ENCODE assay signal across 14 mouse cellular contexts in genomic region chr4:131060706-131061105, GRCm38 (mm10).
DNase-seq lines count a peak whose midpoint lies in the region; ATAC-seq and TF ChIP-seq lines count a peak whose summit lies in the region.
"Had no signal": no experiment of that assay in that cellular context is flagged by ENCODE, and none has a peak within 500 bp of the region (broad histone marks: within the 10 kb centered on the region; RNA-seq: fewer than 3 reads in every experiment).

No protein-coding gene starts in this region.

- H3K27ac ChIP-seq in forebrain, embryonic 10.5 days: peak overlapping the region; percentile 67
- H3K27ac ChIP-seq in forebrain, postnatal 0 days (ENCODE audit: low read depth, low read length): no peak overlapping the region
- H3K27ac ChIP-seq in hindbrain, embryonic 13.5 days: no peak overlapping the region
- H3K27ac ChIP-seq in midbrain, postnatal 0 days (ENCODE audit: low read depth, low read length): no peak overlapping the region
- H3K27ac ChIP-seq: left cerebral cortex, adult 2 months had no signal

- WGBS in forebrain, embryonic 10.5 days: 19% methylated on average over 2 of the region's 2 CpGs
- 16% methylated on average over 2 of the region's 2 CpGs for WGBS in forebrain, postnatal 0 days
- 5% methylated on average over 2 of the region's 2 CpGs for WGBS in hindbrain, embryonic 13.5 days
- WGBS in midbrain, postnatal 0 days: 14% methylated on average over 2 of the region's 2 CpGs

- H3K9me3 ChIP-seq in forebrain, embryonic 10.5 days: no peaks in the 10 kb centered on the region
- H3K9me3 ChIP-seq in forebrain, postnatal 0 days (ENCODE audit: low read length): no peaks in the 10 kb centered on the region
- H3K9me3 ChIP-seq in hindbrain, embryonic 13.5 days: no peaks in the 10 kb centered on the region
- no peaks in the 10 kb centered on the region for H3K9me3 ChIP-seq in midbrain, postnatal 0 days (ENCODE audit: low read length)
- H3K9me3 ChIP-seq: megakaryocyte, embryonic 14.5 days had no signal

- no peak overlapping the region for H3K9ac ChIP-seq in forebrain, postnatal 0 days
- no peak overlapping the region for H3K9ac ChIP-seq in hindbrain, embryonic 13.5 days
- no peak overlapping the region for H3K9ac ChIP-seq in midbrain, postnatal 0 days (replicated peaks; ENCODE audit: low read length, poor library complexity, severe bottlenecking)
- H3K9ac ChIP-seq: liver, postnatal 0 days had no signal

- intact Hi-C loops in heart, postnatal 14 days (cut with DNase I): no loop called here

- no peak for TF ChIP-seq CTCF in forebrain, postnatal 0 days (IDR thresholded peaks at IDR 0.05; ENCODE audit: low read depth)
- TF ChIP-seq CTCF in midbrain, postnatal 0 days (IDR thresholded peaks at IDR 0.05): no peak

- H3K4me2 ChIP-seq in forebrain, postnatal 0 days (ENCODE audit: low read depth): no peak overlapping the region
- H3K4me2 ChIP-seq in hindbrain, embryonic 13.5 days: no peak overlapping the region
- H3K4me2 ChIP-seq in midbrain, postnatal 0 days (ENCODE audit: low read depth, low read length, poor library complexity, severe bottlenecking): no peak overlapping the region

- H3K36me3 ChIP-seq in forebrain, embryonic 10.5 days (replicated peaks): no peaks in the 10 kb centered on the region
- no peaks in the 10 kb centered on the region for H3K36me3 ChIP-seq in forebrain, postnatal 0 days (ENCODE audit: insufficient read depth)
- H3K36me3 ChIP-seq in hindbrain, embryonic 13.5 days: no peaks in the 10 kb centered on the region
- no peaks in the 10 kb centered on the region for H3K36me3 ChIP-seq in midbrain, postnatal 0 days (ENCODE audit: insufficient read depth, low read length)

- peaks cover 41% of the 10 kb centered on the region for H3K4me1 ChIP-seq in forebrain, embryonic 10.5 days
- no peaks in the 10 kb centered on the region for H3K4me1 ChIP-seq in forebrain, postnatal 0 days (ENCODE audit: insufficient read depth)
- peaks cover 26% of the 10 kb centered on the region for H3K4me1 ChIP-seq in hindbrain, embryonic 13.5 days (replicated peaks)
- H3K4me1 ChIP-seq in midbrain, postnatal 0 days (ENCODE audit: insufficient read depth, low read length): no peaks in the 10 kb centered on the region
- H3K4me1 ChIP-seq: megakaryocyte, embryonic 14.5 days had no signal

- peaks cover 19% of the 10 kb centered on the region; the same call in 1 of the 2 replicates for H3K27me3 ChIP-seq in forebrain, embryonic 10.5 days (ENCODE audit: poor library complexity, severe bottlenecking)
- H3K27me3 ChIP-seq in forebrain, postnatal 0 days (ENCODE audit: insufficient read depth, low read length): no peaks in the 10 kb centered on the region
- peaks cover 24% of the 10 kb centered on the region; the same call in 1 of the 2 replicates for H3K27me3 ChIP-seq in hindbrain, embryonic 13.5 days
- H3K27me3 ChIP-seq in midbrain, postnatal 0 days (ENCODE audit: insufficient read depth, low read length): no peaks in the 10 kb centered on the region

- ATAC-seq in forebrain, postnatal 0 days: no peak
- peak; percentile 28; the same call in 1 of the 2 replicates for ATAC-seq in hindbrain, embryonic 13.5 days (ENCODE audit: low FRiP score)
- ATAC-seq in midbrain, postnatal 0 days (ENCODE audit: low FRiP score): no peak
- ATAC-seq: liver, postnatal 0 days had no signal

- H3K4me3 ChIP-seq in forebrain, embryonic 10.5 days: no peak overlapping the region
- H3K4me3 ChIP-seq in forebrain, postnatal 0 days (ENCODE audit: low read depth, low read length): no peak overlapping the region
- no peak overlapping the region for H3K4me3 ChIP-seq in hindbrain, embryonic 13.5 days
- no peak overlapping the region for H3K4me3 ChIP-seq in midbrain, postnatal 0 days (ENCODE audit: low read depth, low read length)
- H3K4me3 ChIP-seq: left cerebral cortex, adult 2 months; megakaryocyte, embryonic 14.5 days had no signal

- no peak for DNase-seq in forebrain, embryonic 10.5 days (ENCODE audit: extremely low spot score, low spot score)
- DNase-seq in forebrain, postnatal 0 days: no peak
- peak; percentile 49 for DNase-seq in embryo, embryonic 11 days
- peak; percentile 48 for DNase-seq in midbrain, postnatal 0 days (ENCODE audit: low spot score)
- no peak for DNase-seq in c-Kit-positive CD71-positive TER-119-positive erythroid progenitor cells, embryonic 14.5 days (ENCODE audit: low spot score)
- DNase-seq in heart, postnatal 14 days: no peak
- DNase-seq in lung, adult 18-20 months: no peak
- DNase-seq: cerebellum, postnatal 14 days; heart, postnatal 36 days; kidney, postnatal 25 days; liver, postnatal 0 days had no signal

Comparison
In these comparisons a context has a peak if more than half of its experiments do, and no peak if none do; other contexts are left out.
1. DNase-seq: peak in embryo, embryonic 11 days (single experiment) and midbrain, postnatal 0 days (single experiment); none in forebrain, embryonic 10.5 days (single experiment), forebrain, postnatal 0 days (single experiment), c-Kit-positive CD71-positive TER-119-positive erythroid progenitor cells, embryonic 14.5 days (single experiment), heart, postnatal 14 days (0 of 2) and lung, adult 18-20 months (0 of 2).